Mouse (Mus musculus) hindbrain, embryonic 14.5 days (tissue): ENCODE measurements around the gene Hsd17b13. TPM values are rescaled to one million over a fixed set of nuclear protein-coding genes. Genes with fewer than 3 reads are reported as not detected.

Source experiments
- ATAC-seq: fragments of 200-750 bp; cut with Nextera tagmentation; 2 replicates; pipeline ENCODE4 v1.8.0; 2017; ENCODE audit warnings: moderate number of reproducible peaks, mild to moderate bottlenecking, moderate TSS enrichment, moderate library complexity; ENCODE audit not compliant: low FRiP score
- DNase-seq: peaks from one replicate; pipeline ENCODE4 v3.0.0-alpha.2; 2015; ENCODE audit warnings: low spot score
- H3K27ac ChIP-seq: fragments of 300-500 bp; sonication (generic); 2 replicates; pipeline ENCODE4 v1.5.1; 2014; ENCODE audit warnings: mild to moderate bottlenecking, moderate library complexity
- H3K27me3 ChIP-seq: fragments of 300-500 bp; sonication (generic); 2 replicates; pipeline ENCODE4 v1.6.1; 2014; ENCODE audit warnings: mild to moderate bottlenecking, low read length, mixed read lengths; ENCODE audit not compliant: control insufficient read depth, insufficient read depth
- H3K36me3 ChIP-seq: fragments of 300-500 bp; sonication (generic); replicated peaks from 2 replicates; pipeline ENCODE4 v1.6.1; 2014; ENCODE audit not compliant: control insufficient read depth, insufficient read depth
- H3K4me1 ChIP-seq: fragments of 300-500 bp; sonication (generic); replicated peaks from 2 replicates; pipeline ENCODE4 v1.6.1; 2014; ENCODE audit warnings: antibody characterized with exemption, low read length, mixed read lengths; ENCODE audit not compliant: control insufficient read depth, insufficient read depth
- H3K4me2 ChIP-seq: fragments of 300-500 bp; sonication (generic); replicated peaks from 2 replicates; pipeline ENCODE4 v1.6.1; 2014; ENCODE audit warnings: mild to moderate bottlenecking, moderate library complexity
- H3K4me3 ChIP-seq: fragments of 300-500 bp; sonication (generic); replicated peaks from 2 replicates; pipeline ENCODE4 v1.5.1; 2014; ENCODE audit warnings: mild to moderate bottlenecking, low read length
- H3K9ac ChIP-seq: fragments of 300-500 bp; sonication (generic); 2 replicates; pipeline ENCODE4 v1.6.1; 2014
- H3K9me3 ChIP-seq: fragments of 300-500 bp; sonication (generic); 2 replicates; pipeline ENCODE4 v1.6.1; 2016; ENCODE audit warnings: low read length; ENCODE audit not compliant: control insufficient read depth
- WGBS: fragments of 180-500 bp; shearing (Covaris S2); extraction: QIAGEN DNeasy Blood & Tissue Kit; methylation state at CpG from one replicate; pipeline ENCODE4 v1.1.7; 2014; 5-methylcytosine and 5-hydroxymethylcytosine counted together
- polyA plus RNA-seq: library from polyadenylated mRNA; unstranded; fragments of >200 nt; fragmentation: Nextera tagmentation; extraction: Ambion mirVana; gene quantifications from 2 replicates; pipeline ENCODE4 v1.2.1, GENCODE M21; 2014

The Hsd17b13 gene
- polyA plus RNA-seq, 1 experiment from 2014 or later = not detected

DNA sequence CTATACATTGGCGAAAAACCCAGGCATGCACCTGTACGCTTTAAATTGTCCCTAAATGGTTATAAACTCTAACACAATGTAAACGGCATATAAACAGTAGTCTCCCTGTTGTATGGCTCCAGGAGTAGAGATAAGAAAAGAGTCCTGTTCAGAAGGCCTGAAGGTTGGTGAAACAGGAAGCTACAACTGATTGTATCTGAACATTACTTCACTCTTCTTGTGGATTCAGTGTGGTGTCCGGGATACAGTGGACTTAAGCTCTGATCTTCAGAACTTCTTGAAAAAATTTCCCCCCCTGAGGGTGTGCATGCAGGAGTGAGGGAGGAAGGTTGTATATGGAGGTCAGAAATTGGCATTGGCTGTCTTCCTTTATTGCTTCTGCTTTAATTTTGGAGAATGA lies 57.7 kb downstream of the Hsd17b13 start:
- ATAC-seq = no peak
- Histone ChIP-seq H3K4me2 (no peak overlapping the region), H3K4me3 (no peak overlapping the region), H3K36me3 (no peaks in the 10 kb centered on the region), H3K27me3 (no peaks in the 10 kb centered on the region), H3K4me1 (no peaks in the 10 kb centered on the region), H3K9ac (no peak overlapping the region), H3K27ac (no peak overlapping the region), H3K9me3 (no peaks in the 10 kb centered on the region)
- WGBS = 92% methylated on average over 4 of the region's 4 CpGs
- no peak for DNase-seq

DNA sequence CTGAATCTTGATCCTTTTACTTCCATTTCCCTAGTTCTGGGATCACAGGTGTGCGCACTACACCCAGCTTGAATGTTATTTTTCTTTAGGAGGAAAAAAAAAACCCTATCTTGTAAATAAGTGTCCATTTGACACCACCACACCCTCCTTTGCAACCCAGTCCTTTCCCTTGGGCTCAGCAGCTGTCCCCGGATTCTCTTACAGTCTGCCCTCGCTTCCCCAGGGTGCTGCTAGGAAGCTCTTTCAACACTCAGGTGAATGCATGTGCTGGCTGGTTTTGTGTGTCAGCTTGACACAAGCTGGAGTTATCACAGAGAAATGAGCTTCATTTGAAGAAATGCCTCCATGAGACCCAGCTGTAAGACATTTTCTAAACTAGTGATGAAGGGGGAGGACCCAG lies 59.0 kb downstream of the Hsd17b13 start:
- Histone ChIP-seq H3K9me3 (no peaks in the 10 kb centered on the region), H3K36me3 (no peaks in the 10 kb centered on the region), H3K4me1 (no peaks in the 10 kb centered on the region), H3K4me2 (no peak overlapping the region), H3K27ac (no peak overlapping the region), H3K4me3 (no peak overlapping the region), H3K27me3 (no peaks in the 10 kb centered on the region), H3K9ac (no peak overlapping the region)
- DNase-seq = no peak
- 85% methylated on average over 3 of the region's 3 CpGs for WGBS
- no peak for ATAC-seq

GRCm38 (mm10) chr5:103917357-103917895 lies 59.8 kb downstream of the Hsd17b13 start:
- H3K9ac ChIP-seq = no peak overlapping the region
- no peak for DNase-seq
- ATAC-seq = peak; percentile 40; the same call in 1 of the 2 replicates
- H3K4me2 ChIP-seq = no peak overlapping the region
- WGBS = 62% methylated on average over 8 of the region's 8 CpGs
- no peak overlapping the region for H3K27ac ChIP-seq
- no peaks in the 10 kb centered on the region for H3K9me3 ChIP-seq
- no peaks in the 10 kb centered on the region for H3K4me1 ChIP-seq
- no peak overlapping the region for H3K4me3 ChIP-seq
- no peaks in the 10 kb centered on the region for H3K27me3 ChIP-seq
- H3K36me3 ChIP-seq = no peaks in the 10 kb centered on the region

DNA sequence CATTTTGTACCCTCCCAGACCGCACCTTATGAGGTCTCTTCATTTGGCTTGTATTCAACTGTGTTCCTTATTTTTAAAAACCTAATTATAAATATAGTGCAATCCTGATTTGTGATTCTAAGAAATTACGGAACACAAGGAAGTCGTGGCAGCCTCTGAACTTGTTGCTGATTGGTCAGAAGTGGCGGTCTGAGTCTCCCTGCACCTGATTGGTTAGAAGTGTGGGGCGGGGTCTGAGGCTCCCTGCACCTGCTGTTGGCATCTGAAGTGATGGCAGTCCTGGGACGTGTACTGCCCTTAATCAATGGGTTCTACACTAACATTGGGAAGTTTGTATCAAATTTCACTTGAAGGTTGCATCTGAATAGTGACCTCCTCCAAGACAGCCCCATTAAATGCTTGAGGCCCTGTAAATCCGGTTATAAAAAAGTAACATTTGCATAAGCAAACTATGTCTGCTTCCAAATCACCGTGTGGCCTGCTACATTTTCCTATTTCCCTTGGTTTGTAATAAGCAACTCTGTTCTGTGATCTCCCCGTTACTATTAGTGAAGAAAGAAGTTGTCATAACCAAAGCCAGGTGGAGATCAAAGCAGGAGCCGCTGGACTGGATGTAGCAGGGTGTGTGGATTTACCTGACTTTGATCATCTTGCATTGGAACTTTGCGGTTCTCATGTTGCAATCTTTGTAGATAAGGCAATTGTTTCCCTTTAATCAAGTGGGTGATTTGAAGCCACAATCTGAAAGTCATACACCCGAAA lies 60.4 kb downstream of the Hsd17b13 start:
- H3K4me2 ChIP-seq = no peak overlapping the region
- ATAC-seq = no peak
- no peak for DNase-seq
- H3K27ac ChIP-seq = no peak overlapping the region; the same call in 1 of the 2 replicates
- no peaks in the 10 kb centered on the region for H3K27me3 ChIP-seq
- H3K4me1 ChIP-seq = no peaks in the 10 kb centered on the region
- 72% methylated on average over 12 of the region's 12 CpGs for WGBS
- no peaks in the 10 kb centered on the region for H3K36me3 ChIP-seq
- no peak overlapping the region for H3K4me3 ChIP-seq
- H3K9ac ChIP-seq = no peak overlapping the region
- no peaks in the 10 kb centered on the region for H3K9me3 ChIP-seq

DNA sequence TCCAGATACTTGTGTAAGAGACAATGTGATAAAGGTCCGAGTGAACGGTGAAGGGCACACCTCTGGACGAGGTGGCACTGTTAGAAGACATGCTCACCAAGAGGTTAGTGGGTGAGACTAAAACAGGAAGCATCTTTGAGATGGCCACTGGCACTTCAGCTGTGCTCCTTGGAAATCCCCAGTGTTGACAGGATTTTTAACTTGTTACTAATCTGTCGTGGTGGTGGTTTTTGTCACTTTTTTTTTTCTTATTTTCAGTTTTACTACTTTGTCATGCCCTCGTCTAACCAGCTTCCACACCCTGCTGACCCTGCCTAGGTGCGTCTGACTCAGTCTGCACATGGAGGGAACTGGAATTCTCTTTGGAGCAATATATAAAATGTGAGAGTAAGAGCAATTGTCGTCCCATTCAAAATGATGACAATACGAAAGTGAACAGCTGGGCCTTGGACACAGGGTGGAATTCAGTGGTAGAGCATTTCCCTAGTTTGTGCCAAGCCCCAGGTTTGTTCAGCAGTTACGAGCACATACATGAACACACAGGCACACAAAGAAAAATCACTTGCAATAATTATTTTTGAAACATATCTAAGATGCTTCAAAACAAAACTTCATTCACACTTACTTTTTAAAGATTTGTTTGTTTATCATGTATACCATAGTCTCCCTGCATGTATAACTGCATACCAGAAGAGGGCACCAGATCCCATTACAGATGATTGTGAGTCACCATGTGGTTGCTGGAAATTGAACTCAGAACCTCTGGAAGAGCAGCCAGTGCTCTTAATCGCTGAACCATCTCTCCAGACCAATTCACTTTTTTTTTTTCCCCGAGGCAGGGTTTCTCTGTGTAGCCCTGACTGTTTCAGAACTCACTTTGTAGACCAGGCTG lies 62.6 kb downstream of the Hsd17b13 start:
- H3K4me3 ChIP-seq = no peak overlapping the region
- DNase-seq = no peak
- H3K9me3 ChIP-seq = no peaks in the 10 kb centered on the region
- 0 out of 2 replicates have a peak, but pooled peaks cover 2% of the 10 kb centered on the region for H3K4me1 ChIP-seq
- H3K27me3 ChIP-seq = no peaks in the 10 kb centered on the region
- no peaks in the 10 kb centered on the region for H3K36me3 ChIP-seq
- 76% methylated on average over 11 of the region's 11 CpGs for WGBS
- H3K9ac ChIP-seq = no peak overlapping the region
- H3K27ac ChIP-seq = no peak overlapping the region
- H3K4me2 ChIP-seq = no peak overlapping the region
- ATAC-seq = no peak

DNA sequence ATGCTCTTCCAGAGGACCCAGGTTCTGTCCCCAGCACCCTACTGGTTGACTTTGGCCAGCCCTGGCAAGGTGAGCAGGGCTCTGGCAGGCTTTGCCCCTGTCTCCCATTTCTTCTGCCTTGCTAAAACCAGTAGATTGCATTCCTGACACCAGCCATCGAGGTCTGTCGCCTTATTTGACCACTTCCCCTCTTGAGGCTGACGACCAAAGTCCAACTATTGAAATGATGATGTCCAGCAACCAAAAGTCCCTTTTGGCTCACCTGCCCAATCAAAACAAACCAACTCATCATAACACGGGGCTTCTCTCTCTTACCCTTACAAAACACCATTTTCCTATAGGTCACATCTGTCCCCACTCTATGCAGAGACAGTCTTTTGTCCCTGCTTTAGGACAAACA lies 64.1 kb downstream of the Hsd17b13 start:
- ATAC-seq (no peak), DNase-seq (no peak)
- Histone ChIP-seq H3K9ac (no peak overlapping the region), H3K27me3 (no peaks in the 10 kb centered on the region), H3K4me3 (no peak overlapping the region), H3K36me3 (no peaks in the 10 kb centered on the region), H3K4me1 (0 out of 2 replicates have a peak, but pooled peaks cover 2% of the 10 kb centered on the region), H3K4me2 (no peak overlapping the region), H3K9me3 (no peaks in the 10 kb centered on the region), H3K27ac (no peak overlapping the region)
- WGBS = 70% methylated on average over 4 of the region's 4 CpGs

- Histone ChIP-seq H3K9ac (0 out of 2 replicates have a peak overlapping the region, but pooled peaks have one; percentile 20), H3K9me3 (no peaks in the 10 kb centered on the region), H3K4me2 (peak overlapping the region; percentile 66), H3K4me3 (no peak overlapping the region), H3K36me3 (no peaks in the 10 kb centered on the region), H3K27me3 (no peaks in the 10 kb centered on the region), H3K4me1 (0 out of 2 replicates have a peak, but pooled peaks cover 2% of the 10 kb centered on the region), H3K27ac (no peak overlapping the region)
- no peak for DNase-seq
- no peak for ATAC-seq
- WGBS = 85% methylated on average over 5 of the region's 5 CpGs
Measured at GRCm38 (mm10) chr5:103911555-103911954, 65.7 kb downstream of the Hsd17b13 start.

DNA sequence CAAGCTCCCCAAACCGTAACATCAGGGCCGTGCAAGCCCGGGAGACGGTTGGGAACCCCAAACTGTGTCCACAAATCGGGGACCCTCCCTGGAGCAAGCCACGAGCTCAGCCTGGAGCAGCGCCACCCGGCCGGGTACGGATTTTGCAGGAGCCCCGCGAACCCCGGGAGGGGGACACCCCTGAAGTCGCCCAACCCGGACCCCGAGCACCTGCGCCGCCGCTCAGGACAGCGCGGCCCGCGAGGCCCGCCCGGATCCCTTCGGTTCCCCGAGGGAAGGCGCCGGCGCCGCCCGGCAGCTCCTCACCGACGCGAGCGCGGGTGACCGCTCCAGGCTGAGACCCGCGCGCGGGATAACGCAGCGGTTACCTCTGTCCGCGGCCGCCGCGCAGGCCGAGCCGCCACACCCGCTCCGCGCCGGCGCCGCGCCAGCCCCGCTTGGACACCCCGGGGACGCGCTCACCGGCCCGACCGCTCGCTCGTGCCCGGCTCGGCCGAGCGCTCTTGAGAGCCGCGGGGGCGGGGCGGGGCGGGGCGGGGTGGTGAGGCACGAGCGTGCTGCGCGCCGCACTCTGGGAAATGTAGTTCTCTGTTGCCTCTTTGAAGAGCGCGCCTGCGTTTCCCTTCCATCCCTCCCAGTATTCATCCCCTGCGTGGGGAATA lies 66.3 kb downstream of the Hsd17b13 start, which contains the start of gene Klhl8:
TSS of gene Klhl8 (minus strand) at position 512 of the 662 bp plus-strand sequence.
- DNase-seq = peak; percentile 88
- Histone ChIP-seq H3K9ac (peak within 1 kb of the TSS; percentile 94), H3K27ac (peak within 1 kb of the TSS; percentile 86), H3K27me3 (no peaks in the 10 kb centered on the region), H3K4me3 (peak within 1 kb of the TSS; percentile 93), H3K9me3 (no peaks in the 10 kb centered on the region), H3K36me3 (no peaks in the 10 kb centered on the region), H3K4me2 (peak within 1 kb of the TSS; percentile 66), H3K4me1 (0 out of 2 replicates have a peak, but pooled peaks cover 2% of the 10 kb centered on the region)
- under 1% methylated on average over 86 of the region's 86 CpGs for WGBS
- peak; percentile 96 for ATAC-seq
